Mouse (Mus musculus) cerebellum, adult 9-10 months (tissue): ENCODE data around the gene Ext2.
A peak's percentile ranks its signal among the peaks of the same experiment; 100 is the strongest.

Experiments used
- DNase-seq: peaks from one replicate; pipeline ENCODE4 v3.0.0; 2022

Ext2 gene

GRCm38 (mm10) chr2:93775431-93775830, 46.9 kb downstream of the Ext2 start:
- no peak for DNase-seq

- DNase-seq: no peak
Observed at GRCm38 (mm10) chr2:93774946-93775345, 47.4 kb downstream of the Ext2 start.

GRCm38 (mm10) chr2:93772765-93773085, 49.6 kb downstream of the Ext2 start:
- no peak for DNase-seq

GRCm38 (mm10) chr2:93772054-93772764, 50.2 kb downstream of the Ext2 start:
- DNase-seq: no peak

GRCm38 (mm10) chr2:93770895-93771294, 51.5 kb downstream of the Ext2 start:
- no peak for DNase-seq

GRCm38 (mm10) chr2:93769875-93770274, 52.5 kb downstream of the Ext2 start:
- DNase-seq: no peak

- DNase-seq: no peak
Observed at GRCm38 (mm10) chr2:93765721-93766120, 56.6 kb downstream of the Ext2 start.

- no peak for DNase-seq
Observed at GRCm38 (mm10) chr2:93764211-93764610, 58.2 kb downstream of the Ext2 start.

- no peak for DNase-seq
Observed at GRCm38 (mm10) chr2:93760389-93760788, 62.0 kb downstream of the Ext2 start.

GRCm38 (mm10) chr2:93759173-93759572, 63.2 kb downstream of the Ext2 start:
- no peak for DNase-seq

GRCm38 (mm10) chr2:93758298-93758697, 64.1 kb downstream of the Ext2 start:
- DNase-seq: no peak

GRCm38 (mm10) chr2:93754366-93754765, 68.0 kb downstream of the Ext2 start:
- peak; percentile 85 for DNase-seq

GRCm38 (mm10) chr2:93753147-93753758, 69.1 kb downstream of the Ext2 start:
- no peak for DNase-seq

GRCm38 (mm10) chr2:93749709-93750108, 72.7 kb downstream of the Ext2 start:
- DNase-seq: no peak

- DNase-seq: no peak
Observed at GRCm38 (mm10) chr2:93747538-93748126, 74.7 kb downstream of the Ext2 start.

GRCm38 (mm10) chr2:93746620-93747019, 75.7 kb downstream of the Ext2 start:
- DNase-seq: no peak

- no peak for DNase-seq
Observed at GRCm38 (mm10) chr2:93746162-93746561, 76.2 kb downstream of the Ext2 start.

- DNase-seq: no peak
Observed at GRCm38 (mm10) chr2:93745741-93746140, 76.6 kb downstream of the Ext2 start.

GRCm38 (mm10) chr2:93744346-93745229, 77.8 kb downstream of the Ext2 start:
- peak; percentile 74 for DNase-seq

- no peak for DNase-seq
Observed at GRCm38 (mm10) chr2:93741700-93742099, 80.7 kb downstream of the Ext2 start.

GRCm38 (mm10) chr2:93739044-93739569, 83.3 kb downstream of the Ext2 start:
- no peak for DNase-seq

GRCm38 (mm10) chr2:93737146-93737545, 85.2 kb downstream of the Ext2 start:
- DNase-seq: no peak

GRCm38 (mm10) chr2:93732658-93733057, 89.7 kb downstream of the Ext2 start:
- no peak for DNase-seq
